Comparison of ENCODE assay signal across 28 mouse cellular contexts in genomic region chr4:86410946-86411345, GRCm38 (mm10).
DNase-seq lines count a peak whose midpoint lies in the region; ATAC-seq and TF ChIP-seq lines count a peak whose summit lies in the region.
"Had no signal": no experiment of that assay in that cellular context is flagged by ENCODE, and none has a peak within 500 bp of the region (broad histone marks: within the 10 kb centered on the region; RNA-seq: fewer than 3 reads in every experiment).

No protein-coding gene starts in this region.

- H3K4me1 ChIP-seq in heart, embryonic 10.5 days: peaks cover 12% of the 10 kb centered on the region
- peaks cover 10% of the 10 kb centered on the region; the same call in 1 of the 2 replicates for H3K4me1 ChIP-seq in lung, embryonic 14.5 days (ENCODE audit: insufficient read depth)
- peaks cover 7% of the 10 kb centered on the region; the same call in 1 of the 2 replicates for H3K4me1 ChIP-seq in lung, embryonic 16.5 days (replicated peaks; ENCODE audit: control insufficient read depth, insufficient read depth, low read length)
- peaks cover 35% of the 10 kb centered on the region for H3K4me1 ChIP-seq in limb, embryonic 10.5 days
- H3K4me1 ChIP-seq: forebrain, embryonic 12.5 days had no signal

- H3K27me3 ChIP-seq in heart, embryonic 10.5 days (ENCODE audit: insufficient read depth, poor library complexity, severe bottlenecking): no peaks in the 10 kb centered on the region
- no peaks in the 10 kb centered on the region for H3K27me3 ChIP-seq in lung, embryonic 14.5 days (ENCODE audit: insufficient read depth, low read length)
- H3K27me3 ChIP-seq in lung, embryonic 16.5 days (ENCODE audit: control insufficient read depth, insufficient read depth, low read depth, low read length): no peaks in the 10 kb centered on the region
- no peaks in the 10 kb centered on the region for H3K27me3 ChIP-seq in limb, embryonic 10.5 days (ENCODE audit: low read depth, poor library complexity, severe bottlenecking)
- H3K27me3 ChIP-seq: CH12.LX; embryonic facial prominence, embryonic 13.5 days; embryonic facial prominence, embryonic 15.5 days; forebrain, embryonic 12.5 days had no signal

- H3K4me2 ChIP-seq in lung, embryonic 14.5 days: no peak overlapping the region
- no peak overlapping the region for H3K4me2 ChIP-seq in lung, embryonic 16.5 days (ENCODE audit: low read depth, low read length)
- H3K4me2 ChIP-seq: embryonic facial prominence, embryonic 13.5 days; embryonic facial prominence, embryonic 15.5 days; forebrain, embryonic 12.5 days had no signal

- ATAC-seq in lung, embryonic 14.5 days (ENCODE audit: insufficient read depth): no peak
- ATAC-seq in lung, embryonic 16.5 days (ENCODE audit: low read depth): peak; percentile 80
- ATAC-seq: CD4-positive, CD25-positive, alpha-beta regulatory T cell, adult 4 months; forebrain, embryonic 14.5 days had no signal

- 86% methylated on average over 3 of the region's 3 CpGs for WGBS in heart, embryonic 10.5 days
- 74% methylated on average over 3 of the region's 3 CpGs for WGBS in lung, embryonic 14.5 days
- 60% methylated on average over 3 of the region's 3 CpGs for WGBS in lung, embryonic 16.5 days
- 90% methylated on average over 3 of the region's 3 CpGs for WGBS in limb, embryonic 10.5 days

- no peak overlapping the region for H3K4me3 ChIP-seq in heart, embryonic 10.5 days
- H3K4me3 ChIP-seq in lung, embryonic 14.5 days (ENCODE audit: low read depth, low read length): no peak overlapping the region
- no peak overlapping the region for H3K4me3 ChIP-seq in lung, embryonic 16.5 days (ENCODE audit: low read length)
- H3K4me3 ChIP-seq in layer of hippocampus, adult 2 months: no peak overlapping the region
- no peak overlapping the region for H3K4me3 ChIP-seq in limb, embryonic 10.5 days
- H3K4me3 ChIP-seq: embryonic facial prominence, embryonic 13.5 days; embryonic facial prominence, embryonic 15.5 days; erythroblast, embryonic 14.5 days; forebrain, embryonic 10.5 days; forebrain, embryonic 12.5 days had no signal

- DNase-seq in heart, adult 11 months: peak; percentile 84
- DNase-seq in heart, embryonic 10.5 days (ENCODE audit: low spot score): no peak
- DNase-seq in lung, embryonic 14.5 days: peak; percentile 26
- DNase-seq in lung, postnatal 10 days: no peak
- peak; percentile 16 for DNase-seq in lung, postnatal 25 days (ENCODE audit: low spot score)
- DNase-seq in layer of hippocampus, adult 2 months (ENCODE audit: low spot score in 2 of 2): no peak
- no peak for DNase-seq in limb, embryonic 10.5 days (ENCODE audit: low spot score)
- DNase-seq: adrenal gland, adult 2 months; adrenal gland, postnatal 10 days; adrenal gland, postnatal 25 days; B cell, adult 2 months; cerebellum, adult 11 months; cerebellum, adult 18-20 months; cerebellum, adult 8-10 months; cerebellum, adult 9-11 months; cerebellum, postnatal 14 days; cerebellum, postnatal 36 days; embryo, embryonic 11 days had no signal

- H3K9me3 ChIP-seq in heart, embryonic 10.5 days: no peaks in the 10 kb centered on the region
- H3K9me3 ChIP-seq in lung, embryonic 14.5 days (ENCODE audit: low read depth, low read length): no peaks in the 10 kb centered on the region
- no peaks in the 10 kb centered on the region for H3K9me3 ChIP-seq in lung, embryonic 16.5 days (ENCODE audit: control insufficient read depth, low read length)
- no peaks in the 10 kb centered on the region for H3K9me3 ChIP-seq in limb, embryonic 10.5 days (replicated peaks)
- H3K9me3 ChIP-seq: embryonic facial prominence, embryonic 13.5 days; embryonic facial prominence, embryonic 15.5 days; forebrain, embryonic 10.5 days; forebrain, embryonic 12.5 days; G1E had no signal

- H3K27ac ChIP-seq in heart, embryonic 10.5 days: no peak overlapping the region
- H3K27ac ChIP-seq in lung, embryonic 14.5 days (ENCODE audit: low read depth): no peak overlapping the region
- H3K27ac ChIP-seq in lung, embryonic 16.5 days (ENCODE audit: low read length): peak overlapping the region; percentile 59; the same call in 1 of the 2 replicates
- no peak overlapping the region for H3K27ac ChIP-seq in layer of hippocampus, adult 2 months
- no peak overlapping the region for H3K27ac ChIP-seq in limb, embryonic 10.5 days
- H3K27ac ChIP-seq: embryonic facial prominence, embryonic 13.5 days; embryonic facial prominence, embryonic 15.5 days; forebrain, embryonic 10.5 days; forebrain, embryonic 12.5 days had no signal

- H3K36me3 ChIP-seq in heart, embryonic 10.5 days: no peaks in the 10 kb centered on the region
- no peaks in the 10 kb centered on the region for H3K36me3 ChIP-seq in lung, embryonic 14.5 days (ENCODE audit: insufficient read depth)
- no peaks in the 10 kb centered on the region for H3K36me3 ChIP-seq in lung, embryonic 16.5 days (ENCODE audit: control insufficient read depth, insufficient read depth, low read length)
- H3K36me3 ChIP-seq in limb, embryonic 10.5 days: no peaks in the 10 kb centered on the region
- H3K36me3 ChIP-seq: embryonic facial prominence, embryonic 15.5 days; forebrain, embryonic 10.5 days; forebrain, embryonic 12.5 days; G1E had no signal

- no peak for TF ChIP-seq CTCF in lung, embryonic 14.5 days (IDR thresholded peaks at IDR 0.05; ENCODE audit: low read depth)
- no peak for TF ChIP-seq CTCF in layer of hippocampus, adult 2 months (conservative IDR thresholded peaks at IDR 0.05)

- no peak overlapping the region for H3K9ac ChIP-seq in lung, embryonic 14.5 days
- H3K9ac ChIP-seq in lung, embryonic 16.5 days (ENCODE audit: low read length): no peak overlapping the region
- H3K9ac ChIP-seq: embryonic facial prominence, embryonic 13.5 days; embryonic facial prominence, embryonic 15.5 days; forebrain, embryonic 12.5 days had no signal

Comparison
In these comparisons a context has a peak if more than half of its experiments do, and no peak if none do; other contexts are left out.
1. DNase-seq: peak in heart, adult 11 months (single experiment), lung, embryonic 14.5 days (single experiment) and lung, postnatal 25 days (single experiment); none in heart, embryonic 10.5 days (single experiment), lung, postnatal 10 days (single experiment), layer of hippocampus, adult 2 months (0 of 2) and limb, embryonic 10.5 days (single experiment).